Mouse (Mus musculus) urinary bladder, adult 2 months (tissue): ENCODE results near the gene Farp1. TPM values are rescaled to one million over a fixed set of nuclear protein-coding genes. Genes with fewer than 3 reads are reported as not detected.
"Not testable (repeated sequence)": the region's sequence is repeated elsewhere in the genome, so short reads cannot be mapped to it uniquely, and the experiment has no call there.

Experiments
- DNase-seq: peaks from one replicate; pipeline ENCODE4 v3.0.0; 2022; ENCODE audit warnings: low spot score
- polyA plus RNA-seq: library from polyadenylated mRNA; depleted of rRNA; stranded (reverse); fragments of >200 nt; gene quantifications from 2 replicates; pipeline ENCODE4 v1.2.3, GENCODE M21; 2012

Farp1 gene
- polyA plus RNA-seq, 1 experiment, result 31.7 TPM

DNA sequence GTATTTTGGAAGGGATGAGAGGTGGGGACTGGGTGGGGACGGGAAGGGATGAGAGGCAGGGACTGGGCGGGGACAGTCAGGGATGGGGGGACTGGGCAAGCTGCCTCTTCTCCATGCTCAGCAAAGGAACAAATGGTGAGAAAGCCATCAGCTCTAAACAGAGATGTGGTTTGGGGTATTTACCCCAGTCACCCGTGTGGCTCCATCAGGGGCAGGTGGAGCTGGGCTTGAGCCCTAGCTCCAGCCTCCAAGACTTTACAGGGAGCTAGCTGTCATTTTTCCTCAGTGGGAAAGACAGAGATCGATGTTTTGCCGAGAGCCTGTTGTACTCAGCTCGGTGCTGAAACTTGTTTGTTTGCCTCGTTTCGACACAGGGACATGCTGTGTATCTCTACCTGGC is 148.0 kb downstream of the Farp1 start:
- no peak for DNase-seq

DNA sequence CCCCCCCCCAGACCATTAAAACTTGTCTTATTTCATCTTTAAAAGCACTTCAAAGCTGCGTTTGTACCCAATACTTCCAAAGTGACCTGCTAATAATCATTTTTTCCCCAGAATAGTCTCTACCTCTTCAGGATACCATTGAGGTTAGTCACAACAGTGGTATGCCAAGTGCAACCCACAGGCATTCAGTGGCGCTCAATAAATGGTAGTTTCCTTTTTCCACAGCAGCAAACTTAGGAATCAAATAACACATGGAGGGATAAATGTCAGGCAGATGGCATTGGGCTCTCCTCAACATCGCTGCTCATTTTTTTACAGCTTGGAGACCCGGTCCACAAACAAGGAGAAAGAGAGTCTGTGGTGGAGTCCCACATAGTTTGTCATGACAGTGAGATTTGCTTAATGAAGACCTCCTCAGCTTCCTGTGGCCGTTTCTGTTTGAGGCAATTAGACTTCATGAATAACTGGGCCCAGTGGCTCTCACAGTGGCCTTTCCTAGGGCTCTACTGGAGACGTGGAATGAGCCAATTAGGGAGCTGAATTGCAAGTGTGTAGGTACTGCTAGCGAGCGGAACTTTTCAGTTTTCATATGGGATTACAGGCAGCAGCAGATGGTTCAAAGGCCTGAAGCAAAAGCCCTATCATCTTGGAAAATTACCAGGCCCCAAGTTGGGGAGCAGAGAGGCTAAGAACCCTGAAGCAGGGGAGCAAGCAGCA is 148.6 kb downstream of the Farp1 start:
- no peak for DNase-seq

DNA sequence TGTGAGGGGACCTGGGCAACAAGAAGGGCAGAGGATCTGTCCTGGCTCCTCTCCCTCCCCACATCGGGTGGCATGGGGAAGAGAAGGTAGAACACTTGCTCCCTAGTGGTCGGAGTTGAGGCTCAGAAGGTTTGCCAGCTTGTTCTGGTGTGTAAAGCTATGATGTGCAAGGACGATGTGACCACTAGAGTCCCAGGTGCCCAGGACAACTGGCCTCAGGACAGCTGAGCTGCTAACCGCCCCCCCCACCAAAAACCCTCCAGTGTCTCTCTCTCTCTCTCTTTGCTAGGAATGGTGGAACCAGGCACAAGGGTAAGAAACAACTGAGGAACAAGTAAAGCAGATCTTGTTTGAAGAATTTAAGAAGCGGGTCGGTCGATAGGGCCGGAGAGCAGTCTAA is 149.4 kb downstream of the Farp1 start:
- DNase-seq, result no peak

DNA sequence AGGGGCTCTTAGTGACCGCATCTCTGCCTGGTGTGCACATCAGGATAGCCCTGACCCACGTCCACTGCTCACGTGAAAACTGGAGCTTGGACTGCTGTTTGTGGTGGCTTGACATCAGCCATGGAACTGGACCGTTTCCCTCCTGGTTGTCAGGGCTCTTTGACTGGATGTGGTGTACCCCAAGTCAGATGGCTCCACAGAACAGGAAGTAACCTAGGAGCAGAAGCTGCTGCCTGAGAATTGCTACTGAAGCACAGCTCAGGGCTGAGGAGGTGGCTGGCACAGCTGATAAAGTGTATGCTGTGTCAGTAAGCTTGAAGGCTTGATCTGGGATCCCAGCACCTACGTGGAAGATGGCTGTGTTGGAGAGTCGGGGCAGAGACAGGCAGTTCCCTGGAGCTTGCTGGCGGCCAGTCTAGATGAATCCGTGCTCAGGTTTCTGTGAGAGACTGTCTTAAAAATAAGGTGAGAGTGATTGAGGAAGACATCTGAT is 151.4 kb downstream of the Farp1 start:
- DNase-seq, result no peak

DNA sequence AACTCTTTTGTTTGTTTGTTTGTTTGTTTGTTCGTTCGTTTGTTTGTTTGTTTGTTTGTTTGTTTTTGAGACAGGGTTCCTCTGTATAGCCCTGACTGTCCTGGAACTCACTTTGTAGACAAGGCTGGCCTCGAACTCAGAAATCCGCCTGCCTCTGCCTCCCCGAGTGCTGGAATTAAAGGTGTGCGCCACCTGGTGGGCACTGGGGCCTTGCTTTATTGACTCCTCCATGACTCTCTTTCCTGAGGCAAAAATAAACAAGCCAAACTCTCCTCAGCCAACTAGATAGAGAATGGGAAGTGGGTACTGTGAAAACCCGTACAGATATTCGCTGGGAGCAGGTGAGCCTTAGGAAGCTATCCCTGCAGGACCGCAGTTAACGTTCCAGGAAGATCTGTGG is 154.8 kb downstream of the Farp1 start:
- DNase-seq, result not testable (repeated sequence)

DNA sequence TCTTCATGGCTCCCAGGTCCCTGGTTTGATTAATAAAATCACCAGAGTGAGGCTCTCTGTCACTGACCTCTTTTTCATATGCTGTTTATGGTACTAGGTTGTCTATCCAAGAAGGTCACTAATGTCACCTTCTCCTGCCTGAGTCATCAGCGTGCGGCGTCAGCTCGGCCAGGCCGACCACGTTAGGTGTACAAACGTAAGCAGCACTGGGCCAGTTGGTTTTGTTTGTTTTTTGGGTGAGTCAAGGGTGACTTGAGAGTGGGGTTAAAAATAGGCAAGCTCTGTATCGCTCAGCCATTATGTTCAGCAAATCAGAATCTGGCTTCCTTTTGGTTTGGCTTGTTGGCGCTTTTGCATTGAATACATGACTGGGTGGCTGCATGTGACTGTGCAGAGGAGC is 155.4 kb downstream of the Farp1 start:
- DNase-seq, result no peak

DNA sequence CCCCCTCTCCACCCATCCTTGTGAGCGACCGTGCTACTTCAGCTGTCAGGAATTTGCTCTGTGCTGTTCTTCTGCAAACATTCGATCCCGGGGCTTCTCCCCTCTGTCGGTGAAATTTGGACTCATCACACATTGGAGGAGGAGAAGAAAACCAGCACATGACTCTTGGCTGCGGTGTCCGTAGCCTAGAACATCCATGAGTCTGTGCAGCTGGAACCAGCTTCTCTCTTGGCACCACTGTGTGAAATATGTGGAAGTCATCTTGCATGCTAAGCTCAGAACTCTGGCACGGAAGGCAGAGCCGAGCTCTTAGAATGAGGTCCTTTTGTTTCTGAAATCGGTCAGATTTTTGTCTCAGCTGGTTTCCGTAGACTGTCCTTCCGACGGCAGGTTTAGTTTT is 156.7 kb downstream of the Farp1 start:
- no peak for DNase-seq

DNA sequence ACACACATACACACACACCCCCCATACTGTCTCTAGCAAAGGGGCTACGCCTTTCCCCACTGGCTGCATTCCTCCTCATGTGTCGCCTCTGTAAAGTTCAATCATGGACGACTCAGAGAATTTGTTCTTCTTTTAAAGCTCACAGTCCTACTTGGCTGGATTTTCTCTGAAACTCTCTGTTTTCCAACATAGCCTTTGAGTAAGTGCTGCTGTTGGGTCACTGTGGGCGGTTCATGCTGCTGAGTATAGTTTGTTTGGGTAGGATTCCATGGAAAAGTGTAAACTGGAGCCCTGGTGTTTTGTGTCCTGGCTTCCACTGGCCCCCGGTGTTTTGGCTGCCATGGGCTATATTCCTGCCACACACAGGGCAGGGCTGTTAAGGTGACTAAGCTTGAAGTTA is 157.4 kb downstream of the Farp1 start:
- DNase-seq, result no peak

DNA sequence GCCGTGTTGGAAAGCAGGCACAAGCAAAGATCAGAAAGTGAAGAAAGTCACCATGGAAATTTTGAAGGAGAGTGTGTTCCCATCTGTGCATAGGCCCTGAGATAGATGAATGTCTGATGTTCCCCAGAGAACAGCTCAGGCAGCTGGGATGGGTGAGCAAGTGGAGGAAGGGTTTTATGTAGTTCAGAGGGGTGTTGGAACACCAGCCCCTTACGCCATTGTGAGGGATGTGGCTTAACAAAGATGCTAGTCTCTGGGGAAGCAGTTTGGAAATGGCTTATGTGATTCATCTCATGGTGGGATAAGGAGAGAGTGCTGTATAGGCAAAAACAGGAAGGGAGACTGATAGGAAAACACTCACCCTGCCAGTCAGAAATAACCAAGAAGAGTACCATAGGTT is 159.0 kb downstream of the Farp1 start:
- DNase-seq, result no peak

DNA sequence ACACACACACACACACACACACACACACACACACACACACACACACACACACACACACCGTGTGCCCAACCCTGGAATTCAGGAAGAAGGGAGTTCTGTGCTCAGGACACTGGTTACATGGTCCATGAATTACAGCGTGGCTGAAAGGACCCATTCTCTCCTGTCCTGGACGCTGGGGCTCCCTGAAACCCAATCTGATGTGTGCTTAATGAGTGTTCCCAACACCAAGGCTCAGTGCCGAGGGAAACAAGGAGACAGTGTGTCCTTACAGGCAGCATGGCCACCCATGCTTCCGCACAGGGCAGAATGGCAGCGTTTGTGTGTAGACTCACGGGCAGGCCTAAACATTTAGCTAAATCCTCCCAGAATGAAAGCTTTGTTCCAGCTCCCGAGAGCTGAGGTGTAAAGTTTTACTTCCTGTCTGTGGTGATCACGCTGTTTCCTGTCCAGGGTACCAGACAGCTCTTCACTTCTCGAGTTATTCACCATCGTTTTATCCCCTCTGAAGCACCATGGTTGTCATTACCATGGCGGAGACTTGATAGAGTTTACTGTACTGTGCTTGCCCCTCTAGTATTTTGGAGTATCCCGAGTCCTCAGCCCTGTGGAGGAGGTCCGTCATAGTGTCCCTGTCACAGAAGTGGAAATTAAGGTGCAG is 164.0 kb downstream of the Farp1 start:
- DNase-seq, result no peak

DNA sequence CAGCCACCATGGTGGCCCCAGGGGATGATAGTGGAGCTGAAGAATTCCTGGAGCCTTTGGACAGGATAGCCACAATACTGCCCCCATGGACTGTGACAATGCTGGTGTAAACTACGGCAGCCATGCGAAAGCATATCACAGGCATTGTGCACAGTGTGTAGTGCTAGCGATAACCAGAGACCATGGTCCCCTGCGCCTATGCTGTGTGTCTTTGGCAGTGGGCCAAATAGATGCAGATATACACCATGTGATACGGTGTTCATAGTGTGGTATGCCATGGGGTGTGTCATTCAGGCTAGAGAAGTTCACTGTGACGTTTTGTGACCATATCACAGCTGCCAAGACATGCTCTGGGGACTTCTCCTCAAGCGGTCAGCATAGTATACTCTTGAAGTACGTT is 164.8 kb downstream of the Farp1 start:
- no peak for DNase-seq

DNA sequence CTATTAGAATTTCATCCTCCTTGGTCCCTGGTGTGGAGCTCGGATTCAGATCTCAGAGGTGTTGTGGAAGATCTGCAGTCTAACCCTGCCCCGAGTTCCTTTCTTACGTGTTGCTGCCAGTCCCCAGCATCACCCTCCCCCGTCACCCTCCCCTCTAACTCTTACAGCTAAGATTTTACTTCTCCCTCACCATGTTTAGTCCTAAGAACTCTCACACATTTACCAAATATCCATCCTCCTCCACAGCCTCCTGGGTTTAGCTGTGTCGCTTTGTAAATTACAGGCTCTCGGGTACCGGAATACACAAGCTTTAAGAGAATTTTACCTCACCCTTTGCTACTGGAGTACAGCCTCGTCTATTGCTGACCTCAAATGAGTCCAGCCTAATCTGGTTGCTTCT is 165.4 kb downstream of the Farp1 start:
- DNase-seq, result no peak

DNA sequence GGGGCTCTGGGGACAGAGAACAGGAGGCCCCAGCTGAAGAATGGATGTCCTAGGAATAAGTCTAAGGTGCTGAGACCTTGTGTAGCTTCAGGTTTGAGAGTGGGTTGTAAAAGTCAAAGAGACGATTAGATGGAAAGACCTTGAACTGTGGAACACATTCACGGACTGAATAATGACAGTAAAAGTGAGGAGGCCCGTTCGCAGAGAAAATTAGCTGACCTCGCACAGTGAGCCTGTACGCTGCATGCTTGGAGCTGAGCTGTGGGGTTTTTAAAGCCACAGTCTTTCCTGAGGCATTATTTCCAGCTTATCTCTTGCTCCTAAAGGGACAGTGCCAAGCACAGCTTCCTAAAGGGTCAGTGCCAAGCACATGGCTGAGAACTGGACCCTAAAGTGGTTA is 166.2 kb downstream of the Farp1 start:
- no peak for DNase-seq

DNA sequence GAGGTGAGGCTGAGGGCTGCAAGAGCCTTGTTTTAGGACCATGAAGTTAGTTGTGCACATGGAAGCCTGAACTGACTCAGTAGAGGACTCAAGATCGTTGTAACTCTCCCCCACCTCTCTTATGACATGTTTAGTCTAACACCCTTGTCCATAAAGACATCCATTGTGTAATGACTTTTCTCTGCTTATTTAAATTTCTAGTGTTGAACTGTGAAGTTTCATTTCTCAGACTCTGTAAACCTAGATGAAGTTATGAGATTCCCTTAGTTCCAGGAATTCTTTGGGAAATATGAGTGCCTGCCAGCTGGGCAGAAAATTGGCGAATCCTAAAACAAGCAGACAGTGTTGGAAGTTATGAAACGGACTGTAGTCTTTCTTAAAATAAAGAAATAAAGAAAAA is 170.5 kb downstream of the Farp1 start:
- no peak for DNase-seq

DNA sequence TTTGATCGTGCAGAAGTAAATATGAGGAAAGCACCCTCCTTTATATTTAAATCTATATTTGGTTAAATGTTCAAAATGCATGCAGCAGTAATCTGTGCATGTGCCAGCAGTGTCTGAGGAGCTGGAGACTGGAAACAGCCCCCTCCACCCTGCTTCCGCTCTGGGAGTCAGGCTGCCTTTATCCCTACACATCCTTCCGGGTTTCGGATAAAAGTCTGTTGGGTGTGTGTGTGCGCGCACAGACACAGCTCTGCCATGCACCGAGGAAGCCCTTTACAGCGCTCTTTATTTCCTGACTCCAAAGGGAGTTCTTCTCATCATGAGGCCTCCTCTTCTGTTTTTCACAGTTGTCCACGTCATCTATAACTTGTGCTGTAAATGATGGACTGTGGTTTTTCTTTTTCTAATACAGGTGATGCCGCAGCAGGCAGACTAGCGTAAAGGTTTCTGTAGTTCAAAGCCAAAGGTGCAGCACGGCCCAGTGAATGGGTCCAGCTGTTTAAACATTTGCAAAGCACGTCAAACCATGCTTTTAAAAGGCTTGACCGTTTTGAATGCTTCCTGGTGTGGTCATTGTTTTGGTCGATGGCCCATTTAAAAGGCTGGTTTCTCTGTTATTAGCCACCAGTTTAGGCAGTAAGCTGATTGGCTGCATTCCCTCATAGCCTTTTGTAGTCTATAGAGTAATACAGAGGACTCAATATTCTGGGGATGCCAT is 172.6 kb downstream of the Farp1 start:
- DNase-seq, result no peak

DNA sequence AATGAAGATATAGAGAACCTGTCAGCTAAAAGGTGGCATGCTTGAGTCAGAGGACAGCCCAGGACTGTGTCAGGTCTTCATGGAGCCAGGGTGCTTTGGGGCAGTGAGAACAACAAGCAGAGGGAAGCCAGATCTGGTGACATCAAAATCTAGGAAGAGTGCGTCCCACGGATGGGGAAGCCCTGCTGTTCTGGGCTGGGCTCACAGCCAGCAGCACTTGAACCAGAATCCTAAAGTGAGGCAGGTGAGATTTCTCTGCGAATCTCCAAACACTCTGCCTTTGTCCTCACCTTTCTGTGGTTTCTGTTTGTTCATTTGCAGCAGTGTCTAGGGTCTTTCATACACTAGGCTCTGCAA is 173.1 kb downstream of the Farp1 start:
- DNase-seq, result no peak

DNA sequence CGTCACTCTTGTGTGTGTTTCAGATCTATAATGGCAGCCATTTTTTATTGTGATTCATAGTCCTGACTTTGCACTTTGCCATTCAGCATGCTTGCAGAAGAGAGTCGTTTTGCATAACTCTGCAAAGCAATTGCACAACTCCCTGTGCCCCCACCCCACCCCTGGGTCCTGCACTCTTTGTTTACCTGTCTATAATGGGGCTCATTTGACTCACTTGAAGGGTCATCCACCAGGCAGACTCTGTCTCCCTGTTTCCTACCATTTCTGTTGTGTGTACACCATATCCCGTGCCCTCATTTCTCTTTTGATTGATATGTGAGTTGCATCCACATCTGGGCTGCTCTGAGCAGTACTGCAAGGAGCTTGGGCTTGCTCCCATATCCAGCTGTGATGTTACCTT is 175.3 kb downstream of the Farp1 start:
- no peak for DNase-seq

DNA sequence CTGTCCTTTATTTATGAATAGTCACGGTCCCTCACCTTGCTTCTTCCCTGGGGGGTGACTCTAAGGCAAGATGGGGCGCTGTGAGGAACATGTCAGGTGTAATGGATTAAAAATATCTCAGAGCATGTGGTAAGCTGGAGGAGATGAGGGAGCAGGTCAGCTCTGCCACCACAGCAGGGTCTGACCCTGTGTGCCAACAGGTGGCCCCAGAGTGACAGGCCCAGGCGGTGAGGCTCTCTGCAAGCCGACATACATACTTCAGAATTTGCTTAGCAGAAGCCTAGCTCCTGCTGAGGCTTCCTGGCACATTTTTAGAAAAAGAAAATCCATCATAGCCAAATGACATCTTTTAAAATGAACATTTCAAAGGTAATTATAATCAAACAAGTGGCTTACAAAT is 178.7 kb downstream of the Farp1 start:
- DNase-seq, result no peak

DNA sequence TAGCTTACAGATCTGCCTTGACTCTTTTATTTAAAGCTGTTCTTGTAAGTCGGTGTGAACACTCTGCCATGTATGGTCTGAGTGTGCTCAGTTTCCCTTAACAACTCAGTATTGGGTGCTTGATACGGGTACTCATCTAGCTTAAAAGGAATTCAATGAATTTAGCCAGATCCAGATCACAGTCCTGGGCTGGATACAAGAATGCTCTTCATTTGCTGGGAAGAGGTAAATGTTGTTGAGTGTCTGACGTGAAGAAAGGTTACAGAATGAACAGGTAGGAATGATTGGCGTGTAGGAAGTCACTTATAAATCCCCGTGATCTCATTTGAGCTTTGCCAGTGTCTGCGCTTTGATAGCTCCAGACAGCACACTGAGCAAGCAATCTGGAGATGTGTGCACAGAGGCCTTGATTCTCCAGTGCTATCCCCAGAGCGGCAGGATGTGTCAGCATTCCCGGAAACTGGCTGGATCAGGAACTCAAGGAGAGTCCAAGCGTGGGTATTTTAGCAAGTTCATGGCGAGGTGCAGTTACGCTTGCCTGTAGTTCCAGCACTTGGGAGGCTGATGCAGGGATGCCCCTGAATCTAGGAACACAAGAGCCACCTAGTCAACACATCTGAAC is 179.7 kb downstream of the Farp1 start:
- DNase-seq, result no peak

DNA sequence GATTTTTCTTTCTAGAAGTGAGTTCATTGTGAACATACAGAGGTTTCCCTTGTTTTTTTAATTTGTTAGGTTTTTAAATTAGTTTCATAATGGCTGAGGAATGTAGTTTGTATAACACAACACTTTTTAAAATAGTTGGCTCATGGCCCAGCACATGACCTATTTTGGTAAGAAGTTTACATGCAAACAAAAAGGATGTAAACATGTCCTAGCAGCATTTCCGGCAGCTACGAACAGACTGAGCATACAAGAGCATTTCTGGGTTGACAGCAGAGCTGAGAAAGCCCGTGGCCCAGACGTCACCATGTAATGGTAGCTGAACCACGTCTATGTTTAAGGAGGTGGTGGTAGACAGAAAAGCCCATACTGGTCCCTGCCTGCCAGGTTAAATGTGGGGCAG is 180.8 kb downstream of the Farp1 start:
- DNase-seq, result no peak

DNA sequence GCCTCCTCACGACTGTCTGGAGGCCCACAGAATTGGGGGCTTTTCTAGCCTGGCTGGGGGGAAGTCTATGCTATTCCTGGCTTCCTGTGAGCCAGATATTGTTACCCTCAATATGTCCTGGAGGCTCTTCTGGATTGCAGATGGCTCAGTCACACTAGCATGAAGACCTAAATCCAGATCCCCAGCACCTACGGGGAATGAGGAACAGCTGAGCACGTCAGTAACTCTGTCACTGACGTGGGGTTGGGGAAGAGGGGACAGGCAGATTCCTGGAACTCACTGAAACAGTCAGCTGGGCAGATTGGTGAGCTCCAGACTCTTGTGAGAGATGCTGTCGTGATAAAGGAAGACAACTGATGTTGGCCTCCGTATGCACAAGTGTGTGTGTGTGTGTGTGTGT is 181.7 kb downstream of the Farp1 start:
- DNase-seq, result no peak

DNA sequence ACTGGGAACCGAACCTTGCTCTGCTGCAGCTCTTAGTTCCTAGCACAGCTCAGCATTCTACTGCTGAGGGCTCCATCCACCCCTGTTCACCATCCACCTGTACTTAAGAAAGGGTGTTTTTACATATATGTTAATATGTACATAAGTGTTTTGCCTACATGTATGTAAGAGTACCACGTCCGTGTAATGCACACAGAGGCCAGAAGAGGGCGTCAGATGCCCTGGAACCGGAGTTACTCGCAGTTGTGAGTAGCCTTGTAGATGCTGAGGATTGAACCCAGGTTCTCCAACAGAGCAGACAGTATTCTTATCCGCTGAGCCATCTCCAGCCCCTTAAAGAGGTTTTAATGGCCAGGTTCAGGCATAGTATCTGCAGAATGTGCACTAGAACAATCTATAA is 183.6 kb downstream of the Farp1 start:
- no peak for DNase-seq
